Mouse (Mus musculus): ENCODE data around the gene Hax1.

The Hax1 gene

DNA sequence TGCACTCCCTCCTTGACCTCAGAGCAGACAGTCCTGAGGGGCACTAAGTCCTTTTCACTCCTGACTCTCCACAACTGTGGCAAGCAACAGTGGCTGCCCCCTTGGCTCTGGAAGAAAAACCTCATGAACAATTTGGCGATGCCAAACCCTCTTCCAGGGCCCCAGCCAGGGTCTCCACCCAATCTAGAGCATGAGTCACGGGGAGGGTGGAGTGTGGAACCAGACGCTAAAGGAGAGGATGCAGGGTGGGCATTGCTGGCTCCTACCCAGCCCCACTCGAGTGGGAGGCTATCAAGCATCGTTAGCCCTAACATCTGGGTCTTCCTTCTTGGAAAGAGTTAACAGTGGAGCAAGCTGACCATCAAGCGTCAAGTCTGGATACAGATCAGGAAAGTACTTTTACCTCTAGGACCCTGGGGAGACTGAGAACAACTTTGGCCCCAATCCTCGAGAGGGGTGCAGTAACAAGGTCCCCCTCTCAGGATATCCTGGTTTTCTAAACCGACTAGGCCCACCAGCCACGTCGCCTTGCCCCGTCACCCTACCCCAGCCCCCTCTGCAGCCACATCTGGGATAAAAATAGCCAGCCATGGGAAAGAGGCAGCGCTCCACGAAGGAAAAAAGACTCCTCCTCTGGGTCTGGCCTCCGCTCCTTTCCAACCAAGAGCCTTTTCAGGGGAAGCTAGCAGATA is 36.4 kb downstream of the Hax1 start:
- peak; percentile 30 for DNase-seq (ENCODE audit: low spot score)

DNA sequence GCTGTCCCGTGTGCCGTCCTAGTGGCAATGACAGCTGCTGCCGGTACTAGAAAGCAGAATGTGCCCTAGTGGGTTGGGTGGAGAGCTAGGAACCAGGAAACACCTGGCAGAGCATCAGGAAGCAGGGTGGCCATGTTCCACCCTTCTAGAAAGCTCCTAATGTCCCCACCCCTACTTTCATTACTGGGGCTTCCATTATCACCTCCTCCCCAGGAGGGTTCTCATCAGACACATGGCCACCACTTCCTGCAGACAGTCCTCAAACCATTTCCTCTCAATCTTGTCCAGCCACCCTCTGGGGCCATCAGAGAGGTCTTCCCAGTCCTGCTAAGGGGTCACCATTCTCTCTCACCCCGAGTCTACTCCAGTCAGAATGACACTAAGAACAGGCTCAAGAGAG is 37.1 kb downstream of the Hax1 start:
- DNase-seq (ENCODE audit: low spot score): no peak

DNA sequence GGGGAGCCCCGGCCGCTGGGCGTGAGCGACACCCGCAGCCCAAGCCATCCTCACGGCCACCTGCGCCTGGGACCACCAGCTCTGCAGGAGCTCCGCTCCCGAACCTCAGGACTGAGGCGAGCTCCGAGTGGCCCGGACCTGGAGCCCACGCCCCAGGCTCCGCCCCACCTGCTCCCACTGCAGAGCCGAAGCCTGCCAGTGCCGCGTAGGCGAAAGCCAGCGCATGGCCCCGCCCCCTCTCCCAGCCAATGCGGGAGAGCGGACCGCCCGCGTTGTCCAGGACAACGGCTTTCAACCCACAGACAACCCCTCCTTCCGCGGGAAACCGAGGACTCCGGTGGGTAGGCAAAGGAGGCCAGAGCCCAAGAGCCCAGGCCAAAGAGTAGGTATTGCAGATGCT is 38.1 kb downstream of the Hax1 start:
- peak; percentile 95 for DNase-seq (ENCODE audit: low spot score)

DNA sequence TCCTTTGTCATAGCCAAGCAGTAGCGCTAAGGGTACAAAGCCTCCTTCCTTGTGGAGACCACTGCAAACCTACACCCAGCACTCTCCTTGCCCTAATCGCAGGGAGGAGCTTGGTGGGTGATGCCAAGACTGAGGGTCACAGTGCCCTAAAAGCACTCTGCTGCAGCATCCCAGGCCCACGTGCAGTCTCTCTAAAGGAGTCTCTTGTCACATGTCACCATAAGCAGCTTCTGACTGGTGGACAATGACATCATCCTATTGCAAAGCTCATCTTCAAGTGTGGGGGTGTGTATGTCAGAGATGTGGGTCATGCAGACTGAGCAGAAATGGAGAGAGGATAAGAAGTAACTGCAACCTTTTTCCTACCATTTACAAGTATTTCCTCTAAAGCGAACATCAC is 39.1 kb downstream of the Hax1 start:
- peak; percentile 33 for DNase-seq (ENCODE audit: low spot score)

DNA sequence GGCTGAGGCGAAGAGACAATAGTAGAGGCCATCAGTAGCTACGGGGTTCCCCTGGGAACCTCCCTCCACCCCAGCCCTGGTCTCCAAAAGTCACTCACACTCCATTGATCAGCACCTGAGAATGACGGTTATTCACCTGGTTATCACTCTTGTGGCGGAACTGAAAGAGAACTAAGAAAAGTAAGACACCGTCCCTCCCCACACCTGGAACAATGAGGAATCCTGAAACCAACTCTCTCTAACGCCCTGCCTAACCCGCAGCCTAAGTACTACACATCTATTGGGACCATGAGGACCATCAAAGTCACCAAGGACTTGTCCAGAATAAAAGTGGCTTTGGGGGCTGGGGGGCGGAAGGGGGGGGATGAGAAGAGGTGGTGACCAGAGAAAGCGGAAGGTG is 40.7 kb downstream of the Hax1 start:
- DNase-seq (ENCODE audit: low spot score): no peak

DNA sequence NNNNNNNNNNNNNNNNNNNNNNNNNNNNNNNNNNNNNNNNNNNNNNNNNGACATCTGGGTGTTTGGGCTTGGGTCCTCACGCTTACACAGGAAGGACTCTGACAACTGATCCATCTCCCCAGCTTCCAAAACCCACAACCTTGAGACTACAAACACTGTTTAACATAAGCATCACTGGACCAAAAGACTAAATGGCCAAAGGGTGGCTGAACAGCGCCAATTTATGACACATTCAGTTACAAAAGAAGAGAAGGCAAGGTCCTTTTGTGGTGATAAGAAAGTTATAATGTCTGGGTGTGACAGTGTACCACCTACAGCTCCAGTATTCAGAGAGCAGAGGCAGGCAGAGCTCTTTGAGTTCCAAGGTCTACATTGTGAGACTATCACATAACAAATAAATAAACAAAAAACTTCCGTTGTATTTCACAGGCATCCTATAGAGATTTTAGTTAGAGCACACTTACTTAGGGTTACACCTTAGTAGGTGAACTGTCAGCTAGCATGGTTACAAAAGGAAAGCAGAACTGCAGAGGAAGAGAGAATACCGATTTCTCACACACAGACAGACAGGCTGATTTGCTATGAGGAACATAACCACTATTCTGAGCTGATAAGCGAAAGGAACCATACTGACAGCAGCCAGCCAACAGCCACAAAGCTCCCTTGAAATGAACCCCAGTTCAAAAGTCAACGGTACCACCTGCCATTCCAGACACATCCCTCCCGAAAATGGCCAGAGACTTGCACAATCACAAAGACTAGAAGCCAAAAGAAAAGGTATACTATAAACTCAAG is 42.2 kb downstream of the Hax1 start:
- DNase-seq (ENCODE audit: low spot score): no peak

DNA sequence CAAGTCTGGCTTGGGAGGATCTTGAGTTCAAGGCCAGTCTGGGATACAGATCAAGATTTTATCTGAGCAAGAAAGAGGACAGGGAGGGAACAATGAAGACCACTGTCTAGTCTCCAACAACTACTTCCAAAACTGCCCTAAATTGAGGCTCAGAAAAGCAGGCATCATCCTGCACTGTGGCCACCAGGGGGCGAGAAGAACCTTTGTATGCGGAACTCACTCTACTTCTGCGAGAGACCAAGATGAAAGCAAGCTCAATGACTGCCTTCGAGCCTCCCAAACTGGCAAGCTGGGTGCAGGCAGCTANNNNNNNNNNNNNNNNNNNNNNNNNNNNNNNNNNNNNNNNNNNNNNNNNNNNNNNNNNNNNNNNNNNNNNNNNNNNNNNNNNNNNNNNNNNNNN is 45.2 kb downstream of the Hax1 start:
- peak; percentile 69 for DNase-seq (ENCODE audit: low spot score)

DNA sequence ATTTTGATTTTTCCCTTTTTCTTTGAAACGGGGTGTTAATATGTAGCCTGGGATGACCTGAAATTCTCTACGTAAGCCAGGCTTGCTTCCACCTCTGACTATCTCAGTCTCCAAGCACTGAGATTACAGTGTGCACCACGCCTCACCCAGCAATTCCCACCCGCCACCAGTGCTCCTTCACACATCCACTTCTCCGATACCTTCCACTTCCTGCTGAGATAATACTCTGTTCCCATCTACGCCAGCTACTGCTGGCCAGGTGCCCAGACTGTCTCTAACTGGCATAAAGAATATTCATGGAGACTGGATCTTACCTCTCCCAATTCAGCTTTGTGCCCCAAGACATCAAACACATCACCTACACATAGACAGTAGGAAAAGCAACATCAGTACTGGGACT is 49.9 kb downstream of the Hax1 start:
- no peak for DNase-seq (ENCODE audit: low spot score)

DNA sequence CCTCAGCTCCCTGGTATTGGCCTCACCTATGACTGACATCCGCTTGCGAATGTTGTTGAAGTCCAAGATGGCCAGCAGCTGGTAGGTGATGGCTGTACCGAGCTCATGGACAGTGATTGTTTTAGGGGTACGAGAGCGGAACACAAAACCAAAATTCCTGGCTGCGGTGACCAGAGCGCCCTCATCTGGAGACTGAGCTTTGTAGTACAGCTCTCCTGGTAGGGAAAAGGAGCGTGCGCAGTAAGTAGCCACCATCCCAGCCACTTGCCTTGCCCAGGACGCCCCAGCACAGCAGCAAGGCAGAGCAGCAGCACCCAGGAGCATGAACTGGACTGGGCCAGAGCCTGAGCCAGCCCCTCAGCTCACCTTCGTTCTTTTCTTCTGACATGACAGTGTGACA is 50.6 kb downstream of the Hax1 start:
- DNase-seq (ENCODE audit: low spot score): no peak
